ENCODE assay signal across 9 mouse cellular contexts in the genomic region with DNA sequence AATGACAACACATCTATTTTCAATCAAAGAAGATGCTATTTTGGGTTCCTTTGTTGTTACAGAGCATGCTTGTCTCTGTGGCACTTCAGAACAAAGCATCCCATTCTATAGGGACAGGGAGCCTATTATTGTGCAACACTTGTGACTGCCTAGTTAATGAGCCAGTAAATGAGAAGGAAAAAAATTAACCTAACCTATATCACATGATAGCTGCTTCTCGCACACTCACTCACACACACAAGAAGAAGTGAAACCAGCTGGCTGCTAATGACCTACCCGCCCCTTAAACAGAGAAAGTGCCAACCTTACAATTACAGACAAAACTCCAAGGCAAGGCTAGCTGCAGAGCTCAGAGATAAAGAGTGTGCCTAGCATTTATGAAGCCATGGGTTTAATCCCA. TPM values are rescaled to one million over a fixed set of nuclear protein-coding genes. Genes with fewer than 3 reads are reported as not detected.
A peak's percentile ranks its signal among the peaks of the same experiment; 100 is the strongest.
DNase-seq lines count a peak whose midpoint lies in the region; ATAC-seq and TF ChIP-seq lines count a peak whose summit lies in the region.
"Had no signal": no experiment of that assay in that cellular context is flagged by ENCODE, and none has a peak within 500 bp of the region (broad histone marks: within the 10 kb centered on the region; RNA-seq: fewer than 3 reads in every experiment).

No protein-coding gene starts in this region.

- no peak for DNase-seq in kidney, postnatal 10 days
- DNase-seq in A20 (ENCODE audit: low read depth, low spot score) (peak; percentile 79), MN1 (ENCODE audit: low spot score) (peak; percentile 35)
- DNase-seq in frontal cortex, adult 2 months (ENCODE audit: extremely low spot score in 1 of 2, low spot score in 1 of 2): no peak
- DNase-seq in ovary, postnatal 14 days (ENCODE audit: low spot score): no peak
- DNase-seq in gastrocnemius, adult 2 months: no peak

- H3K4me3 ChIP-seq in kidney, embryonic 15.5 days (replicated peaks): no peak overlapping the region
- no peak overlapping the region for H3K4me3 ChIP-seq in gastrocnemius, adult 2 months
- H3K4me3 ChIP-seq: myocyte had no signal

- H3K36me3 ChIP-seq in kidney, embryonic 15.5 days: peaks cover 3% of the 10 kb centered on the region; the same call in 1 of the 2 replicates

- no peaks in the 10 kb centered on the region for H3K27me3 ChIP-seq in kidney, embryonic 15.5 days

- H3K9ac ChIP-seq in kidney, embryonic 15.5 days: no peak overlapping the region

- H3K4me1 ChIP-seq in kidney, embryonic 15.5 days: peaks cover 31% of the 10 kb centered on the region

- peak overlapping the region; percentile 47 for H3K27ac ChIP-seq in kidney, embryonic 15.5 days
- no peak overlapping the region for H3K27ac ChIP-seq in gastrocnemius, adult 2 months

- TF ChIP-seq CTCF in gastrocnemius, adult 2 months (IDR thresholded peaks at IDR 0.05): no peak

- no peaks in the 10 kb centered on the region for H3K9me3 ChIP-seq in kidney, embryonic 15.5 days (replicated peaks)

- whole genome bisulfite sequencing in kidney, embryonic 15.5 days: 53% methylated on average over 2 of the region's 2 CpGs

- intact Hi-C loops in gastrocnemius, adult 2 months (cut with DNase I): no loop called here

- no peak overlapping the region for H3K4me2 ChIP-seq in kidney, embryonic 15.5 days

- ATAC-seq in kidney, embryonic 15.5 days (replicated peaks; ENCODE audit: low FRiP score): no peak
- ATAC-seq in megakaryocyte, adult 5-6 weeks (ENCODE audit: poor library complexity, severe bottlenecking): peak; percentile 22; the same call in 1 of the 2 replicates

RNA-seq across cellular contexts. Expression of a gene that starts 4.1 kb away (rescaled TPM):
- polyA plus RNA-seq in kidney, embryonic 15.5 days (2015; fragmentation: Nextera tagmentation; extraction: Ambion mirVana): 21.3 and 24.5 TPM in 2 replicates
- 15.9 and 17.2 TPM in 2 replicates for total RNA-seq in megakaryocyte, adult 5-6 weeks (2015)
- total RNA-seq in megakaryocyte, adult 5-6 weeks (2017): 48.1 and 53.1 TPM in 2 replicates
- polyA plus RNA-seq in frontal cortex, adult 2 months (2012; rRNA removed): 66.2 and 66.5 TPM in 2 replicates
- 10 to 100 TPM; 30.3 to 31.1 TPM for total RNA-seq in gastrocnemius, adult 2 months (2021)

RNA-seq across cellular contexts. Expression of a gene that starts 4.2 kb away (rescaled TPM):
- 86.3 and 99.6 TPM in 2 replicates for polyA plus RNA-seq in kidney, embryonic 15.5 days (2015; fragmentation: Nextera tagmentation; extraction: Ambion mirVana)
- 14.5 and 15.2 TPM in 2 replicates for total RNA-seq in megakaryocyte, adult 5-6 weeks (2015)
- 32.2 and 34.4 TPM in 2 replicates for total RNA-seq in megakaryocyte, adult 5-6 weeks (2017)
- polyA plus RNA-seq in frontal cortex, adult 2 months (2012; rRNA removed): 21.5 and 24.7 TPM in 2 replicates
- 10 to 100 TPM; 22.0 to 30.2 TPM for total RNA-seq in gastrocnemius, adult 2 months (2021)

RNA-seq across cellular contexts. Expression of a gene that starts 20.3 kb away (rescaled TPM):
- polyA plus RNA-seq in kidney, embryonic 15.5 days (2015; fragmentation: Nextera tagmentation; extraction: Ambion mirVana): 37.3 and 38.0 TPM in 2 replicates
- total RNA-seq in megakaryocyte, adult 5-6 weeks (2015): 11.5 and 14.9 TPM in 2 replicates
- total RNA-seq in megakaryocyte, adult 5-6 weeks (2017): 21.3 and 24.1 TPM in 2 replicates
- 5.6 and 7.8 TPM in 2 replicates for polyA plus RNA-seq in frontal cortex, adult 2 months (2012; rRNA removed)
- 1 to 10 TPM; 1.5 to 2.2 TPM for total RNA-seq in gastrocnemius, adult 2 months (2021)

RNA-seq across cellular contexts. Expression of a gene that starts 28.5 kb away (rescaled TPM):
- polyA plus RNA-seq in kidney, embryonic 15.5 days (2015; fragmentation: Nextera tagmentation; extraction: Ambion mirVana): 44.9 and 46.9 TPM in 2 replicates
- 62.7 and 64.8 TPM in 2 replicates for total RNA-seq in megakaryocyte, adult 5-6 weeks (2015)
- total RNA-seq in megakaryocyte, adult 5-6 weeks (2017): 79.3 and 96.0 TPM in 2 replicates
- 52.0 and 56.0 TPM in 2 replicates for polyA plus RNA-seq in frontal cortex, adult 2 months (2012; rRNA removed)
- total RNA-seq in gastrocnemius, adult 2 months (2021): 10 to 100 TPM; 12.5 to 14.4 TPM

RNA-seq across cellular contexts. Expression of a gene that starts 33.2 kb away (rescaled TPM):
- 46.3 and 46.7 TPM in 2 replicates for polyA plus RNA-seq in kidney, embryonic 15.5 days (2015; fragmentation: Nextera tagmentation; extraction: Ambion mirVana)
- 10.6 and 13.1 TPM in 2 replicates for total RNA-seq in megakaryocyte, adult 5-6 weeks (2015)
- 11.4 and 15.8 TPM in 2 replicates for total RNA-seq in megakaryocyte, adult 5-6 weeks (2017)
- 30.8 and 34.1 TPM in 2 replicates for polyA plus RNA-seq in frontal cortex, adult 2 months (2012; rRNA removed)
- 1 to 10 TPM; 7.1 to 9.8 TPM for total RNA-seq in gastrocnemius, adult 2 months (2021)

Comparison
In these comparisons a context has a peak if more than half of its experiments do, and no peak if none do; other contexts are left out.
1. DNase-seq: peak in A20 (single experiment) and MN1 (single experiment); none in kidney, postnatal 10 days (single experiment), frontal cortex, adult 2 months (0 of 2), ovary, postnatal 14 days (single experiment) and gastrocnemius, adult 2 months (single experiment).